ENCODE assay signal across 16 mouse cellular contexts in the genomic region with DNA sequence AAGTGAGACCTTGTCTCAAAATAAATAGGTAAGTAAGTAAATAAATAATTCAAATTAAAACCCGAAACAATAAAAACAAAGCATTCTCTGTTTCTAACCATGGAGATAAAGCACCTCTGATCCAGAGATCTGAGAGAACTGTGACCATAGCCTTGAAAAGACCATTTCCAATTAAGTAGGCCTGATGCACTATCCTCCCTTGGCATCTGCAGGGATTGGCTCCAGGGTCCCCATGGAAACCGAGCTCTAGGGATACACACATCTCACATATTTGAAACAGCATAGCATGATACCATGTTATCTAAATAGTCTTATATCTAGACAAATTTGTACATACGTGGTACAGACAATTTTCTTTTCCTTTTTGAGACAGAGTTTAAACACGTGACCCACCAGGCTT.
"Had no signal": no experiment of that assay in that cellular context is flagged by ENCODE, and none has a peak within 500 bp of the region (broad histone marks: within the 10 kb centered on the region; RNA-seq: fewer than 3 reads in every experiment).

No protein-coding gene starts in this region.

- H3K36me3 ChIP-seq: neural tube, embryonic 13.5 days; neural tube, embryonic 15.5 days; stomach, embryonic 15.5 days had no signal

- DNase-seq: retina, postnatal 1 day; right cerebral cortex, adult 18-20 months; right cerebral cortex, postnatal 14 days; right cerebral cortex, postnatal 25 days; right cerebral cortex, postnatal 4 days; spleen, adult 18-20 months; thymus, adult 18-20 months; thymus, adult 2 months; thymus, postnatal 14 days; thymus, postnatal 25 days; thymus, postnatal 36 days; thymus, postnatal 4 days had no signal

- H3K4me3 ChIP-seq: neural tube, embryonic 13.5 days; neural tube, embryonic 15.5 days; stomach, embryonic 15.5 days had no signal

- H3K9ac ChIP-seq: neural tube, embryonic 13.5 days; neural tube, embryonic 15.5 days; stomach, embryonic 15.5 days had no signal

- H3K27ac ChIP-seq: neural tube, embryonic 13.5 days; neural tube, embryonic 15.5 days; stomach, embryonic 15.5 days; stomach, postnatal 0 days had no signal

- H3K9me3 ChIP-seq: neural tube, embryonic 13.5 days; neural tube, embryonic 15.5 days; stomach, embryonic 15.5 days had no signal

- H3K27me3 ChIP-seq: neural tube, embryonic 13.5 days; neural tube, embryonic 15.5 days; stomach, embryonic 15.5 days had no signal

- H3K4me2 ChIP-seq: neural tube, embryonic 13.5 days; neural tube, embryonic 15.5 days; stomach, embryonic 15.5 days had no signal

- H3K4me1 ChIP-seq: neural tube, embryonic 13.5 days; neural tube, embryonic 15.5 days; stomach, embryonic 15.5 days had no signal
